Mouse (Mus musculus): Measurements from ENCODE around the gene Fxyd1. TPM values are rescaled to one million over a fixed set of nuclear protein-coding genes. Genes with fewer than 3 reads are reported as not detected.
A peak's percentile ranks its signal among the peaks of the same experiment; 100 is the strongest.

The Fxyd1 gene
- polyA plus RNA-seq, 1 experiment from 2014 or later = 80.1 TPM

GRCm38 (mm10) chr7:31049135-31049845 is 7.7 kb downstream of the Fxyd1 start:
- peaks cover 47% of the 10 kb centered on the region for H3K4me1 ChIP-seq (replicated peaks)
- no peak overlapping the region for H3K9ac ChIP-seq
- H3K4me2 ChIP-seq (replicated peaks) = peak overlapping the region; percentile 49
- H3K27ac ChIP-seq = no peak overlapping the region
- 18% methylated on average over 5 of the region's 5 CpGs for WGBS
- H3K36me3 ChIP-seq = no peaks in the 10 kb centered on the region
- peaks cover 44% of the 10 kb centered on the region for H3K27me3 ChIP-seq (replicated peaks)
- ATAC-seq = no peak
- no peaks in the 10 kb centered on the region for H3K9me3 ChIP-seq
- H3K4me3 ChIP-seq (replicated peaks) = no peak overlapping the region

DNA sequence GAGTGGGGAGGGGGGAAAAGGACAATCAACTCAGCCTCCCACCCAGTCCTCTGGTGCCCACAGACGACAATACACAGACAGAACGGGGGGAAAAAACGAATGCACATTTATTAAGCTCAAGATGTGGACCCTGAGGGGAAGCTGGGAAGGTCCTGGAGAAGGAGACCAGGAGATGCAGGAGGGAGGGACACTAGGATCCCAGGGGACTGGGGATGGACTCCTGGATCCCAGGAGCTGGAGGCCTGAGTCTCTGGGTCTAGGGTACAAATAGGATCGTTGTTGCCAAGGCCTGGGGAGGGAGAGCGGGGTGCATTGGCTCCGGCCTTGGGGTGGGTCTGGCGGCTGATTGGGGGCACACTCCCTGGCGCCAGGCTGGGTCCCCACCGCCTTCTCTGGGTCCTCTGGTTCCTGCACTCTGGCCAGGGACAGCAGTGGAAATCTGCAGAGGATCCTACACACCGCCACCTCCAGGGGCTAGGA is 14.5 kb downstream of the Fxyd1 start, which contains the start of gene Fxyd5:
Gene Fxyd5, minus strand, starts transcription at position 51 of the 480 bp plus-strand sequence.
- Histone ChIP-seq H3K9ac (peak within 1 kb of the TSS; percentile 28), H3K36me3 (no peaks in the 10 kb centered on the region), H3K27ac (no peak within 1 kb of the TSS), H3K9me3 (no peaks in the 10 kb centered on the region), H3K4me2 (replicated peaks) (peak within 1 kb of the TSS; percentile 64), H3K4me1 (replicated peaks) (peaks cover 13% of the 10 kb centered on the region), H3K4me3 (replicated peaks) (peak within 1 kb of the TSS; percentile 29), H3K27me3 (replicated peaks) (peaks cover 24% of the 10 kb centered on the region)
- no peak for ATAC-seq
- WGBS = 50% methylated on average over 10 of the region's 10 CpGs

GRCm38 (mm10) chr7:31041662-31042315 is 15.2 kb downstream of the Fxyd1 start:
- 3% methylated on average over 28 of the region's 28 CpGs for WGBS
- H3K27ac ChIP-seq = no peak overlapping the region
- H3K4me1 ChIP-seq (replicated peaks) = peaks cover 13% of the 10 kb centered on the region
- no peaks in the 10 kb centered on the region for H3K36me3 ChIP-seq
- H3K4me2 ChIP-seq (replicated peaks) = peak overlapping the region; percentile 64
- peak overlapping the region; percentile 28 for H3K9ac ChIP-seq
- H3K9me3 ChIP-seq = no peaks in the 10 kb centered on the region
- H3K27me3 ChIP-seq (replicated peaks) = peaks cover 24% of the 10 kb centered on the region
- H3K4me3 ChIP-seq (replicated peaks) = peak overlapping the region; percentile 29
- ATAC-seq = peak; percentile 70

DNA sequence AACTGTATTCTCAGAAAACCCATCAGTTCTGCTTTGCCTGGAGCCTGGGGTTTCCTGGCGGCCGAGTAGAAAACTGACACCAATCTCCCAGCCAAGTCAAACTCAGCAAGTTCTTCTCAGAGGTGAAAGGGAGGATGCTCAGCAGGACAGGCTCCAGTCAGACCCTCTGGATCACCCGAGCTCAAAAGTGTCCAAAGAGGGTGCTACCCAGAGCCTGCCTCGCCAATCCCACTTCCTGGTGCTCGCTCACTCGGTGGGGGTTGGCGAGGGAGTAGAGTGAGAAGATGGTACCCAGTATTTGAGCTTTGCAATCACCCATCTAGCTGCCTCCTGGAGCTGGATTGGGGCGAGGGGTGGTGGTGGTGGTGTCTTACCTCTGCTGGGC is 16.0 kb downstream of the Fxyd1 start:
- Histone ChIP-seq H3K27ac (no peak overlapping the region), H3K36me3 (no peaks in the 10 kb centered on the region), H3K4me2 (replicated peaks) (0 out of 2 replicates have a peak overlapping the region, but pooled peaks have one; percentile 4), H3K9me3 (no peaks in the 10 kb centered on the region), H3K4me1 (replicated peaks) (peaks cover 13% of the 10 kb centered on the region), H3K4me3 (replicated peaks) (no peak overlapping the region), H3K27me3 (replicated peaks) (peaks cover 24% of the 10 kb centered on the region), H3K9ac (no peak overlapping the region)
- WGBS = 44% methylated on average over 8 of the region's 8 CpGs
- ATAC-seq = no peak

DNA sequence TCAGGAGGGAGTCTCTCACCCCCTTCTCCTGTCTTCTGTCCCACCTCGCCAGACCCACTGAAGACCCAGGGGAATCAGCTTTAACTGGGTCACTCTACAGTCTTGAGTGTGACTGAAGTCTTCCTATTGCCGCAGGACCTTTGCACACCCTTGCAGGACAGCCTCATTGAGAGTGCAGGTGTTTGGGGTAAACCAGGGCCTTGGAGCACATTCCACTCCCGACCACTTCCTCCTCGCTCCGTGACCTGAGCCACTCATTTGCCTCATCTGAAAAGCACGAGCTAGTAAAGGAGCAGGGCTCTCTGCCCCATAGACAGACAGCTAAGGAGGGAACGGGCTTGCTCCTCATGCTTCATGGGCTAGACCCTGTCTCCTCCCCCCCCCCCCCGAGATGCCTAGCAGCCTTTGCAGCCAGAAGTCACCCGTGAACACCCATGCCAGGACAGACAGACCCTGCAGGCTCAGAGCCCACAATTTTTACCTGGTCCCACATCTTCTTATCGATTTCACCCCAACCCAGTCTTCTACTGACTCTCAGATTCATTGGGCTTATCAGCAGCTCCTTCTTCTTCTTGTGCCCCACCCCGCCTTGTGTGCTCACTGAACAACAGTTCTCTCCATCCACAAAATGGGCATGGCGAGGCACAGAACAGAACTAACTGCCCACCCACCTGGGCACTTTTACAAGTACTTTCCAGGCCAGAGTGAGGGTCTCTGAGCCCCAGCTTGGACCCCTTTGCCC is 16.5 kb downstream of the Fxyd1 start:
- Histone ChIP-seq H3K27ac (no peak overlapping the region), H3K4me3 (replicated peaks) (no peak overlapping the region), H3K36me3 (no peaks in the 10 kb centered on the region), H3K9ac (no peak overlapping the region), H3K4me1 (replicated peaks) (peaks cover 13% of the 10 kb centered on the region), H3K9me3 (no peaks in the 10 kb centered on the region), H3K27me3 (replicated peaks) (peaks cover 24% of the 10 kb centered on the region), H3K4me2 (replicated peaks) (0 out of 2 replicates have a peak overlapping the region, but pooled peaks have one; percentile 4)
- 78% methylated on average over 12 of the region's 12 CpGs for WGBS
- no peak for ATAC-seq

- no peak for ATAC-seq
- Histone ChIP-seq H3K4me1 (replicated peaks) (peaks cover 13% of the 10 kb centered on the region), H3K4me3 (replicated peaks) (no peak overlapping the region), H3K9me3 (no peaks in the 10 kb centered on the region), H3K27me3 (replicated peaks) (peaks cover 23% of the 10 kb centered on the region), H3K27ac (no peak overlapping the region), H3K9ac (no peak overlapping the region), H3K36me3 (no peaks in the 10 kb centered on the region), H3K4me2 (replicated peaks) (no peak overlapping the region)
- WGBS = 87% methylated on average over 4 of the region's 4 CpGs
Measured at GRCm38 (mm10) chr7:31039011-31039410, 18.0 kb downstream of the Fxyd1 start.

DNA sequence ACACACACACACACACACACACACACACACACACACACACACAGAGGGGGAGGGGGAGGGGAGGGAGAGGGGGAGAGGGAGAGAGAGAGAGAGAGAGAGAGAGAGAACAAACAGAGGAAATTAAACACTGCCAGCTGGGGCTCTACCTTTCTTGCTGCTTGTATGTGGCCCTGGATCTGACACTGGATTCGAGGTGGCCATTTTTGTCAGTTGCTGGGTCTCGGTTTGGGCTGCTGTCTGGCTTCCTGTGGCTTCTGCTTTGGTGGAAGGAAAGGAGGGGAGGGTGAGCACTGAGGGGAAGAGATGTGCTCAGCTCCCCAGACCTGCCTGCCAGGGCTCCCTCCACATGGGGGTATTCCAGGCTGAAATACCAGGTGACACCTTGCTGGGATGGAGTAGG is 19.3 kb downstream of the Fxyd1 start:
- H3K27me3 ChIP-seq (replicated peaks) = peaks cover 20% of the 10 kb centered on the region
- no peak overlapping the region for H3K9ac ChIP-seq
- no peaks in the 10 kb centered on the region for H3K36me3 ChIP-seq
- WGBS = 70% methylated on average over 2 of the region's 2 CpGs
- H3K27ac ChIP-seq = no peak overlapping the region
- H3K9me3 ChIP-seq = no peaks in the 10 kb centered on the region
- peaks cover 12% of the 10 kb centered on the region for H3K4me1 ChIP-seq (replicated peaks)
- no peak overlapping the region for H3K4me3 ChIP-seq (replicated peaks)
- no peak for ATAC-seq
- no peak overlapping the region for H3K4me2 ChIP-seq (replicated peaks)

- ATAC-seq = no peak
- 83% methylated on average over 7 of the region's 7 CpGs for WGBS
- Histone ChIP-seq H3K4me3 (replicated peaks) (no peak overlapping the region), H3K27ac (no peak overlapping the region), H3K9me3 (no peaks in the 10 kb centered on the region), H3K4me2 (replicated peaks) (no peak overlapping the region), H3K27me3 (replicated peaks) (peaks cover 13% of the 10 kb centered on the region), H3K9ac (no peak overlapping the region), H3K4me1 (replicated peaks) (peaks cover 5% of the 10 kb centered on the region), H3K36me3 (no peaks in the 10 kb centered on the region)
Measured at GRCm38 (mm10) chr7:31036917-31037316, 20.1 kb downstream of the Fxyd1 start.

GRCm38 (mm10) chr7:31035291-31035690 is 21.7 kb downstream of the Fxyd1 start:
- H3K36me3 ChIP-seq = no peaks in the 10 kb centered on the region
- H3K4me3 ChIP-seq (replicated peaks) = no peak overlapping the region
- H3K27me3 ChIP-seq (replicated peaks) = no peaks in the 10 kb centered on the region
- H3K4me2 ChIP-seq (replicated peaks) = no peak overlapping the region
- 81% methylated on average over 11 of the region's 11 CpGs for WGBS
- no peaks in the 10 kb centered on the region for H3K9me3 ChIP-seq
- no peaks in the 10 kb centered on the region for H3K4me1 ChIP-seq (replicated peaks)
- H3K9ac ChIP-seq = no peak overlapping the region
- no peak overlapping the region for H3K27ac ChIP-seq
- no peak for ATAC-seq

DNA sequence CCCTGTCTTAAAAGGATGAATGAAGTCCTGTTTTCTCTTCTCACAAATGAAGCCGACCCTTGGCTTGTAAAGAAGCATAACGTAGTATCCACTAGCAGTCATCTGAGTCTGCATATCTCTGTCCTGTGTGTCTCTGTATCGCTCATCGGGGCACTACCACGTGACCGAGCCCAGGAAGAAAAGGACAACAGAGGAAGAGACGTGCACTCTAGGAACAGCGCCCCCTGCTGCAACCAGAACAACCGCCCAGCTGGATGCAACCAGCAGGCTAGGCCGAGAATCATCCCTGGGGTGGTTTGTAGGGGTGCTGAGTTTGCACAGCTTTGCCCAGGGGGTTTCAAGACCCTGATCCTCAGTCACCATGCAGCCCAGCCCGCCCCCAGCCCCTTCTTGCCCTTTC is 22.2 kb downstream of the Fxyd1 start:
- H3K27ac ChIP-seq = no peak overlapping the region
- no peaks in the 10 kb centered on the region for H3K36me3 ChIP-seq
- H3K27me3 ChIP-seq (replicated peaks) = no peaks in the 10 kb centered on the region
- ATAC-seq = no peak
- no peak overlapping the region for H3K9ac ChIP-seq
- H3K4me1 ChIP-seq (replicated peaks) = no peaks in the 10 kb centered on the region
- H3K9me3 ChIP-seq = no peaks in the 10 kb centered on the region
- 75% methylated on average over 11 of the region's 11 CpGs for WGBS
- no peak overlapping the region for H3K4me2 ChIP-seq (replicated peaks)
- H3K4me3 ChIP-seq (replicated peaks) = no peak overlapping the region

GRCm38 (mm10) chr7:31033409-31034165 is 23.4 kb downstream of the Fxyd1 start:
- Histone ChIP-seq H3K27me3 (replicated peaks) (no peaks in the 10 kb centered on the region), H3K27ac (no peak overlapping the region), H3K9me3 (no peaks in the 10 kb centered on the region), H3K4me1 (replicated peaks) (no peaks in the 10 kb centered on the region), H3K4me2 (replicated peaks) (no peak overlapping the region), H3K4me3 (replicated peaks) (no peak overlapping the region), H3K9ac (no peak overlapping the region), H3K36me3 (no peaks in the 10 kb centered on the region)
- WGBS = 52% methylated on average over 9 of the region's 9 CpGs
- ATAC-seq = no peak

DNA sequence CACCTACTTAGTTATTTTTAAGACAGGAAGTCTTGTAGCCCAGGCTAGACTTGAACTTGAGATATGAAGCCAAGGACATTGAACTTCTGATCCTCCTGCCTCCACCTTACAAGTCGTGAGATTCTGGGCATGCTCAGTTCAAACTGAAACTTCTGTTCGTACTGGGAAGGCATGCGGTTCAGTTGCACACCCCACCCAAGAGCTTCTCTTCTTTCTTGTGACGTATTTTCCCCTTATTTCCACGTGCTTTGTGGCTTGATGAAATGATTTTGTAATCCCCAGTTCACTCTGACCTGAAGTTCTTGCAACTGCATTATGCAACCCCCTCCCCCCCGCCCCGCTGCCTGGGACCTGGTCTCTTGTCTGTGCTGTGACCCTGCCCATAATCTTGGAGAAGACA is 25.3 kb downstream of the Fxyd1 start:
- Histone ChIP-seq H3K9me3 (no peaks in the 10 kb centered on the region), H3K9ac (no peak overlapping the region), H3K4me3 (replicated peaks) (no peak overlapping the region), H3K36me3 (no peaks in the 10 kb centered on the region), H3K27ac (no peak overlapping the region), H3K27me3 (replicated peaks) (no peaks in the 10 kb centered on the region), H3K4me1 (replicated peaks) (no peaks in the 10 kb centered on the region), H3K4me2 (replicated peaks) (no peak overlapping the region)
- ATAC-seq = no peak
- WGBS = 82% methylated on average over 7 of the region's 7 CpGs
